Mouse (Mus musculus) thymus, adult 2 months (tissue): ENCODE data around the gene Lrrc51. TPM values are rescaled to one million over a fixed set of nuclear protein-coding genes. Genes with fewer than 3 reads are reported as not detected.

Source experiments
- DNase-seq: peaks from one replicate; pipeline ENCODE4 v3.0.0; 2021
- H3K27ac ChIP-seq: fragments of 200-500 bp; 2 replicates; pipeline ENCODE4 v1.5.1; 2012; ENCODE audit warnings: low read length, control low read depth; ENCODE audit not compliant: control insufficient read depth, insufficient read depth
- H3K27me3 ChIP-seq: fragments of 200-500 bp; 2 replicates; pipeline ENCODE4 v1.6.1; 2012; ENCODE audit warnings: mild to moderate bottlenecking, low read length, moderate library complexity, mixed read lengths; ENCODE audit not compliant: control insufficient read depth, insufficient read depth
- H3K36me3 ChIP-seq: fragments of 200-500 bp; 2 replicates; pipeline ENCODE4 v1.6.1; 2012; ENCODE audit warnings: mild to moderate bottlenecking, low read length, moderate library complexity; ENCODE audit not compliant: control insufficient read depth, insufficient read depth
- H3K4me1 ChIP-seq: fragments of 200-500 bp; replicated peaks from 2 replicates; pipeline ENCODE4 v1.6.1; 2012; ENCODE audit warnings: low read length; ENCODE audit not compliant: control insufficient read depth, insufficient read depth
- H3K4me3 ChIP-seq: fragments of 200-500 bp; 2 replicates; pipeline ENCODE4 v1.5.1; 2012; ENCODE audit warnings: mild to moderate bottlenecking, low read length, control low read depth, moderate library complexity; ENCODE audit not compliant: control insufficient read depth, insufficient read depth
- CTCF ChIP-seq: fragments of 200-500 bp; IDR thresholded peaks from 2 replicates; pipeline ENCODE4 v1.5.1; 2012; ENCODE audit warnings: mild to moderate bottlenecking, control low read depth, low read length, moderate library complexity, borderline replicate concordance; ENCODE audit not compliant: control insufficient read depth, poor library complexity, insufficient read depth; ENCODE audit errors: extremely low read depth
- POLR2A ChIP-seq: fragments of 200-500 bp; IDR thresholded peaks from 2 replicates; pipeline ENCODE4 v1.6.1; 2012; ENCODE audit warnings: mild to moderate bottlenecking, low read length, control low read depth, moderate library complexity; ENCODE audit not compliant: control insufficient read depth, poor library complexity, insufficient read depth; ENCODE audit errors: extremely low read depth
- WGBS: fragments of 180-500 bp; shearing (Covaris S2); methylation state at CpG from one replicate; pipeline ENCODE4 v1.1.7; 2018; 5-methylcytosine and 5-hydroxymethylcytosine counted together
- polyA plus RNA-seq: library from polyadenylated mRNA; depleted of rRNA; stranded (reverse); fragments of >200 nt; gene quantifications from 2 replicates; pipeline ENCODE4 v1.2.3, GENCODE M21; 2012

Lrrc51 gene
- polyA plus RNA-seq, 1 experiment, result 6.2 TPM

DNA sequence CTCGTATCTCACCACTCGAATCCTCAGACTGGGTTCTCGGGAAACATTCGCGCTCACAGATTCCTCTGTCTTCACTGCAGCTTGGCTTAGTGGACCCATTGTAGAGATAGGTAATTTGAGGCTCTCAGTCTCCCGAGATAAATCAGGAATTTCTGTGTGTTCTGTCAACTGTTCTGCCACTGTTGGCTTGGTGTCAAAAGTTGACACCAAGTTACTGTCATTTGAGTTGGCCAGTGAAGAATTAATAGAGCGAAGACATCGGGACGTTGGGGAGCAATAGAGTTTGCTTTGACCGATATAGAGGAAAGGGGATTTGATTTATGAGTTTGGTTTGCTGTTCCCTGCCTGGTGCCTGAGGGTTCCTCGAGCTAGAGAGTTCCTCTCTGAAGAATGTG, 27.4 kb downstream of the Lrrc51 start, which contains the start of gene Tomt:
TSS of gene Tomt (minus strand) at position 73 of the 395 bp plus-strand sequence.
- WGBS, result 2% methylated on average over 11 of the region's 11 CpGs

GRCm38 (mm10) chr7:101905561-101906286, 28.0 kb downstream of the Lrrc51 start, which contains the start of gene Lamtor1:
TSS of gene Lamtor1 (plus strand) at chr7:101905904.
- under 1% methylated on average over 61 of the region's 61 CpGs for WGBS
- Histone ChIP-seq H3K4me1 (peaks cover 6% of the 10 kb centered on the region), H3K36me3 (no peaks in the 10 kb centered on the region; the same call in 1 of the 2 replicates), H3K4me3 (peak within 1 kb of the TSS; percentile 87), H3K27me3 (no peaks in the 10 kb centered on the region), H3K27ac (peak within 1 kb of the TSS; percentile 80)
- TF ChIP-seq CTCF (peak; percentile 48; the same call in 1 of the 2 replicates), POLR2A (peak; percentile 77)
- peak; percentile 98 for DNase-seq

More for the DNA sequence above, 27.4 kb downstream of the Lrrc51 start, which contains the start of gene Tomt:
- Histone ChIP-seq H3K27ac (peak within 1 kb of the TSS; percentile 80), H3K4me3 (peak within 1 kb of the TSS; percentile 87), H3K27me3 (no peaks in the 10 kb centered on the region), H3K36me3 (peaks cover 4% of the 10 kb centered on the region; the same call in 1 of the 2 replicates), H3K4me1 (peaks cover 6% of the 10 kb centered on the region)
- TF ChIP-seq POLR2A (no peak), CTCF (no peak)
- no peak for DNase-seq

- H3K4me3 ChIP-seq, result no peak overlapping the region
- H3K4me1 ChIP-seq, result peaks cover 6% of the 10 kb centered on the region
- no peaks in the 10 kb centered on the region for H3K27me3 ChIP-seq
- no peak overlapping the region for H3K27ac ChIP-seq
- H3K36me3 ChIP-seq, result no peaks in the 10 kb centered on the region
- TF ChIP-seq POLR2A, result no peak
- no peak for TF ChIP-seq CTCF
- DNase-seq, result no peak
Observed at GRCm38 (mm10) chr7:101902846-101903245, 30.8 kb downstream of the Lrrc51 start.

- H3K27me3 ChIP-seq, result no peaks in the 10 kb centered on the region
- 98% methylated on average over 10 of the region's 10 CpGs for WGBS
- peaks cover 8% of the 10 kb centered on the region for H3K4me1 ChIP-seq
- H3K4me3 ChIP-seq, result no peak overlapping the region
- H3K27ac ChIP-seq, result no peak overlapping the region
- no peak for DNase-seq
- TF ChIP-seq CTCF, result no peak
- TF ChIP-seq POLR2A, result no peak
- no peaks in the 10 kb centered on the region for H3K36me3 ChIP-seq
Observed at GRCm38 (mm10) chr7:101901969-101902368, 31.7 kb downstream of the Lrrc51 start.

GRCm38 (mm10) chr7:101900331-101901097, 33.2 kb downstream of the Lrrc51 start:
- Histone ChIP-seq H3K27me3 (no peaks in the 10 kb centered on the region), H3K36me3 (no peaks in the 10 kb centered on the region), H3K27ac (no peak overlapping the region), H3K4me1 (peaks cover 6% of the 10 kb centered on the region), H3K4me3 (no peak overlapping the region)
- no peak for DNase-seq
- 92% methylated on average over 16 of the region's 16 CpGs for WGBS
- no peak for TF ChIP-seq CTCF
- TF ChIP-seq POLR2A, result no peak
